Mouse (Mus musculus): ENCODE data around the gene Lnx2.

DNA sequence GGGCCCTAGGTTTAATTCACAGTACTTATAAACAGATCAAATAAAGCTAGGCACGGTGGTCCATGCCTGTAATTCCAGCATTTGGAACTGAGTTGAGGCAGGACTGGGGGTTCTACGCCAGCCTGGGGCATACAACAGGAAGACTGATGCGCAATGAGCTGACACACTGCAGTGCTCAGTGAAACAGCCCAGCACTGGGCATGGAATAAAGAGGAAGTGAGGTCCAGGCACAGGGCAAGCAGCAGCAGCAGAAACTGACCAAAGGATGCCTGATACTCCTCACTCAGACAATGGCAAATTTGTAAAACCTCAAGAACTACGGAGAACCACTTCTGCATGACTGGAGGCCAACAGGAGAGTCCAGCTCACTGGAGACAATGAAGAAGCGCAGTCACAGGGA lies 37.0 kb downstream of the Lnx2 start:
- TF ChIP-seq ZC3H11A (IDR thresholded peaks at IDR 0.05; ENCODE audit: low read depth, low read length) (no peak), POLR2A (IDR thresholded peaks at IDR 0.05; ENCODE audit: low read depth, low read length) (no peak), CTCF (conservative IDR thresholded peaks at IDR 0.05 in 1 of 2, IDR thresholded peaks at IDR 0.05 in 1 of 2; ENCODE audit: low read depth in 2 of 2, low read length in 2 of 2) (no peak), USF1 (IDR thresholded peaks at IDR 0.05; ENCODE audit: low read depth, low read length) (no peak), HCFC1 (IDR thresholded peaks at IDR 0.05; ENCODE audit: low read depth, low read length) (no peak), CHD1 (IDR thresholded peaks at IDR 0.05; ENCODE audit: low read depth, low read length) (no peak)
